Mouse (Mus musculus): ENCODE data around the gene Ap2b1. TPM values are rescaled to one million over a fixed set of nuclear protein-coding genes. Genes with fewer than 3 reads are reported as not detected.

Gene Ap2b1
- polyA plus RNA-seq, 1 experiment, result 26.5 TPM

GRCm38 (mm10) chr11:83327427-83327826, 28.6 kb downstream of the Ap2b1 start:
- H3K4me3 ChIP-seq (ENCODE audit: insufficient read depth, low read depth, low read length), result no peak overlapping the region
- no peak overlapping the region for H3K27ac ChIP-seq (replicated peaks; ENCODE audit: low read depth, low read length)
- no peaks in the 10 kb centered on the region for H3K4me1 ChIP-seq (ENCODE audit: control insufficient read depth, insufficient read depth, insufficient read length, low read length)

- H3K27ac ChIP-seq (replicated peaks; ENCODE audit: low read depth, low read length), result no peak overlapping the region
- no peaks in the 10 kb centered on the region for H3K4me1 ChIP-seq (ENCODE audit: control insufficient read depth, insufficient read depth, insufficient read length, low read length)
- H3K4me3 ChIP-seq (ENCODE audit: insufficient read depth, low read depth, low read length), result no peak overlapping the region
Observed at GRCm38 (mm10) chr11:83335826-83336225, 37.0 kb downstream of the Ap2b1 start.

DNA sequence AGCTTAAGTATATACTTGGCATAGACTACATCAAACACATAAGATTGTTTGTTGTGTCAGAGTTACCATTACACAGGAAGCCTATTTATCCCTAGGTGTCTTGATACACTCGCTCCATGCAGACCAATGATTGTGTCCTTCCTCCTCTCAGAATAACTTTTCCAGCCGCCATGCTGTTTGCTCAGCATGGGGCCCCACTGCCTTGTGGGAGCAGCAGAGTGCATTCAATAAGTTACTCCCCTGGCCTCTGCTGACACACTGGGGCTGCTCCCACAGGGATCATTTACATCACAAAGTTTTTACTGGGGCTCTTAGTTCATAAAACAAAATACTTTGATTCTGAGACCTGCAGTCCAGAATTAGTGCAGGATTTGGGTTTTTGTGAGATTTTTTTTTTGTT, 40.9 kb downstream of the Ap2b1 start:
- Histone ChIP-seq H3K4me3 (ENCODE audit: insufficient read depth, low read depth, low read length) (no peak overlapping the region), H3K27ac (replicated peaks; ENCODE audit: low read depth, low read length) (no peak overlapping the region)

DNA sequence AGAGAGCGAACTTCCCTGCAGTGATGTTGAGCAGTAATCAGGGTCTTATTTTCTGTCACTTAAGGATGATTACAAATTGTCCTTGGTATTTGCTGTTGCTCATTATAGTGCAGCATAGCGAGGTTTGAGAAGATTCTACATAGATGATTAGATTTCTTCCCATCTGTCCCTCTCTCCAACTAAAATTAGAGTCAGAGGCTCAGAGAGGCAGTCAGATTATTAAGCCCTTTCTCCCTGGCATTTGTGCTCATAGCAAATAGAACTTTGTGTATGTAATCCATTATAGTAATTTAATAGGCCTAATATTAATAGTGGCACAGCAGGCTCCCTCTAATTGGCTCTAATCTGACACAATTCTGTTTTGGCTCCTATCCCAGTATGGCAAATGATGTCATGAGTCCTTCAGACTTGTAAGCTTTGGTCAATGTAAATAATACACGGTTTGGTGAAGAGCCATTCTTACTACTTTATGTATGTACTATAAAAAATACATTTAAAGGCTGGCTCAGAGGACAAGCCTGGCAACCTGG, 43.0 kb downstream of the Ap2b1 start:
- Histone ChIP-seq H3K27ac (replicated peaks; ENCODE audit: low read depth, low read length) (no peak overlapping the region), H3K4me3 (ENCODE audit: insufficient read depth, low read depth, low read length) (no peak overlapping the region), H3K4me1 (ENCODE audit: control insufficient read depth, insufficient read depth, insufficient read length, low read length) (no peaks in the 10 kb centered on the region)

More for the DNA sequence above, 40.9 kb downstream of the Ap2b1 start:
- H3K4me1 ChIP-seq (ENCODE audit: control insufficient read depth, insufficient read depth, insufficient read length, low read length), result no peaks in the 10 kb centered on the region

DNA sequence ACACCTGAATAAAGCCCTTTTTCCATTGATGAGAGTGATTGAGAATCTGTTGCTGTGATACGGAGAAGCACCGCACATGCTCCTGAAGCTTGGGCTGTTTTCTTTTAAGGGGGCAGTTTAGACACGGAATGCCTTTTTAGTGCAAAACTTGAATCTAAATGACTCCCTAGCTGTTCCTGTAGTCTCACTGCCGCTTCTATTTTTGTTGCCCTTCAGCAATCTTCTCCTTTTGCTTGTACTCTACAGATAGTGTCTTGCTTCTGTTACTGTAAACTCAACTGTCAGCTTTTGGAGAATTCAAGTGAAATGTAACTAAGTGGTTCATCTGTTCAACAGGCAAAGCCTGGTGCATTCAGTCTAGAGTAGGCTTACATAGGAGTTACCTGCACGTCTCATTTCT, 56.6 kb downstream of the Ap2b1 start:
- Histone ChIP-seq H3K27ac (replicated peaks; ENCODE audit: low read depth, low read length) (no peak overlapping the region), H3K4me3 (ENCODE audit: insufficient read depth, low read depth, low read length) (no peak overlapping the region), H3K4me1 (ENCODE audit: control insufficient read depth, insufficient read depth, insufficient read length, low read length) (no peaks in the 10 kb centered on the region)

DNA sequence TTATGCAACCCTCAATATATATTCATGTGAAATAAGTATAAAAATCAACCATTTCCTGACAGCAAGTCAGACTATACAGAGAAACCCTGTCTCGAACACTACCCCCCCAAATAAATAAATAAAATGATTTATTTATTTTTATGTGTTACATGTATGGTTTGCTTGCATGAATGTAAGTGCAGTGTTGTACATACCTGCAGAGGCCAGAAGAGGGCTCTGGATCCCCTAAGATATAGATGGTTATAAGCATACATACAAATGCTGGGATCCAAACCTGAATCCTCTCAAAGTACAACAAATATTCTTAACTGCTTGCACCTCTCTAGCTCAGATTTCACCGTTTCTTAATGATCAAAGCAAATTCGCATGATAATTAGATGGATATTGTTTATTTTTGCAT, 58.6 kb downstream of the Ap2b1 start:
- H3K27ac ChIP-seq (replicated peaks; ENCODE audit: low read depth, low read length), result no peak overlapping the region
- H3K4me3 ChIP-seq (ENCODE audit: insufficient read depth, low read depth, low read length), result no peak overlapping the region
- no peaks in the 10 kb centered on the region for H3K4me1 ChIP-seq (ENCODE audit: control insufficient read depth, insufficient read depth, insufficient read length, low read length)

DNA sequence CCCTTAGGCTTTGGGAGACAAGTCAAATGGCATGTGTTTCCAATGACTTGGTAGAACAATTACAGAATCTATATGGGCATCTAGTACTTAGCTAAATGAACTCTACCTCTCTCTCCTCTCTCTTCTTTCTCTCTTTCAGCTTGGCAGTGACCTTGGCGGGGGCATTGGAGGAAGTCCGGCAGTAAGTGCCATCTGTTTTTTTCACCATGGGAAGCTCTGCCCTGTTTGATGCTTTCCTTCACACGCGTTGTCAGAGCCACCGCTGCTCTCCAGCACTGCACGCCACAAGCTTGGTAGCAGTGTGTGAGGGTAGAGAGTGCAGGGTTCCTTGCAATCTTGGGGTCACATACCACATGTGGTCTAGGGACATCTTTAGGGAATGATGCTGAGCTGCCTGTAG, 65.8 kb downstream of the Ap2b1 start:
- Histone ChIP-seq H3K4me3 (ENCODE audit: insufficient read depth, low read depth, low read length) (no peak overlapping the region), H3K4me1 (ENCODE audit: control insufficient read depth, insufficient read depth, insufficient read length, low read length) (no peaks in the 10 kb centered on the region), H3K27ac (replicated peaks; ENCODE audit: low read depth, low read length) (no peak overlapping the region)

DNA sequence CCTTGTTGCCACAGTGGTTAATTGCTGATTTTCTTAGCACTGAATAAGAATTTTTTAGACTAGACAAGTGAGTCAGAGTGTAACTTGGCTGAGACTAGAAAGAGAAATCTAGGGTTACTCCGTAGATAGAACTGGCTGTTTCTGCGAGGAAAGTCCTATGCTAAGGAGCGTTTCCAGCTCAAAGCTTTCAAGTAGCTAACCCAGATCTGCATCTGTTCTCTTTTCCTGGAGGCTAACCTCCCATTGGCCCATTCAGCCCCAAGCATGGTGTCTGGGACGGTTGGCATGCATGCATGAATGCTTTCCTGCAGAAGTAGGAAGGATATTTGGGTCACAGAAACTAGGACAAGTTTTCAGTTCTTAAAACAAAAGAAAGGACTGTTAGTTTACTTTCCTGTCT, 72.4 kb downstream of the Ap2b1 start:
- Histone ChIP-seq H3K4me1 (ENCODE audit: control insufficient read depth, insufficient read depth, insufficient read length, low read length) (no peaks in the 10 kb centered on the region), H3K4me3 (ENCODE audit: insufficient read depth, low read depth, low read length) (no peak overlapping the region), H3K27ac (replicated peaks; ENCODE audit: low read depth, low read length) (no peak overlapping the region)

- no peaks in the 10 kb centered on the region for H3K4me1 ChIP-seq (ENCODE audit: control insufficient read depth, insufficient read depth, insufficient read length, low read length)
- H3K4me3 ChIP-seq (ENCODE audit: insufficient read depth, low read depth, low read length), result no peak overlapping the region
- H3K27ac ChIP-seq (replicated peaks; ENCODE audit: low read depth, low read length), result no peak overlapping the region
Observed at GRCm38 (mm10) chr11:83379745-83380341, 81.0 kb downstream of the Ap2b1 start.

- no peak overlapping the region for H3K4me3 ChIP-seq (ENCODE audit: insufficient read depth, low read depth, low read length)
- no peaks in the 10 kb centered on the region for H3K4me1 ChIP-seq (ENCODE audit: control insufficient read depth, insufficient read depth, insufficient read length, low read length)
- no peak overlapping the region for H3K27ac ChIP-seq (replicated peaks; ENCODE audit: low read depth, low read length)
Observed at GRCm38 (mm10) chr11:83382876-83383531, 84.2 kb downstream of the Ap2b1 start.

- Histone ChIP-seq H3K4me3 (ENCODE audit: insufficient read depth, low read depth, low read length) (no peak overlapping the region), H3K27ac (replicated peaks; ENCODE audit: low read depth, low read length) (no peak overlapping the region)
Observed at GRCm38 (mm10) chr11:83383532-83383887, 84.7 kb downstream of the Ap2b1 start.

GRCm38 (mm10) chr11:83393062-83393461, 94.2 kb downstream of the Ap2b1 start:
- H3K4me1 ChIP-seq (ENCODE audit: control insufficient read depth, insufficient read depth, insufficient read length, low read length), result no peaks in the 10 kb centered on the region
- H3K4me3 ChIP-seq (ENCODE audit: insufficient read depth, low read depth, low read length), result no peak overlapping the region
- H3K27ac ChIP-seq (replicated peaks; ENCODE audit: low read depth, low read length), result no peak overlapping the region

More at GRCm38 (mm10) chr11:83383532-83383887, 84.7 kb downstream of the Ap2b1 start:
- no peaks in the 10 kb centered on the region for H3K4me1 ChIP-seq (ENCODE audit: control insufficient read depth, insufficient read depth, insufficient read length, low read length)

DNA sequence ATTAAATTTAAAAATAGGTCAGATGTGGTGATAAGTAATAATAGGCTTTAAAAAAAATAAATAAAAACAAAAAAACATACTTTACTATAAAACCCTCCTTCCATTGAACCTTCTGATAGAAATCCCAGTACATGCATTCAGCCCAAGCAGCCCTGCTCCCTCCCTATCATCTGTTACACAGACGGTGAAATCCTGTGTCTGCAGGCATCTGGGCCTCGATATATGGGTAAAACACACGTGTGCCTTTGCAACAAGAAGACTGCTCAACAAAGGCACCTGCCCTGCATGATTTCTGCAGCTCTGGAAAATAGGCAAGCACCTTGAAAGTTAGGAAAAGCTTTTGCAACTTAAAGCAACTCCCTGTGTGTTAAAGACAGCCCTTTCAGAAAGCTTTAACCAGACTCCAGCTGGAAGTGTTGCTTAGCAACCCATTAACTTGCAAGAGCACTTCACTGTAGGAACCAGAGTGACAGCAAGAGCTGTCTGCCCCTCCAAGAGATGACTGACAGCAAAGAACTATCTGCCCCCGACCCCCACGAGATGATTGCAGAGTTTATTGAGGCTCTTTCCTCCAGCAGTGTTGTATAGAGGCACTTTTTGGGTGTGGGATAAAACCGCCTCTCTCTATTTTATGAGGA, 96.1 kb downstream of the Ap2b1 start:
- Histone ChIP-seq H3K4me1 (ENCODE audit: control insufficient read depth, insufficient read depth, insufficient read length, low read length) (no peaks in the 10 kb centered on the region), H3K27ac (replicated peaks; ENCODE audit: low read depth, low read length) (no peak overlapping the region), H3K4me3 (ENCODE audit: insufficient read depth, low read depth, low read length) (no peak overlapping the region)

DNA sequence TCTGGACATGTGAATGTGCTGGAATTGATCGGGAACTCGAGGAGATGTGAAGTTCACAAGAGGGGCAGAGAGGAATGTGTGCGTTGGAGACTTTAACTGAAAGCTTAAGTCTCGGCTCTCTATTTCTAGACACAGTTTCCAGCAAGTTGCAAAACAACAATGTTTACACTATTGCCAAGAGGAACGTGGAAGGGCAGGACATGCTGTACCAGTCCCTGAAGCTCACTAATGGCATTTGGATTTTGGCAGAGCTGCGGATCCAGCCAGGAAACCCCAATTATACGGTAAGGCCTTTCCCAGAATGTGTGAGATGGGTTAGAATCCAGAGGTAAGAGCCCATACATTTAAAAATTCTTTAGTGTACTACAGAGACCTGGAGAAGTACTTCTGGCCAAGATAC, 98.8 kb downstream of the Ap2b1 start:
- H3K4me3 ChIP-seq (ENCODE audit: insufficient read depth, low read depth, low read length), result no peak overlapping the region
- H3K4me1 ChIP-seq (ENCODE audit: control insufficient read depth, insufficient read depth, insufficient read length, low read length), result no peaks in the 10 kb centered on the region
- H3K27ac ChIP-seq (replicated peaks; ENCODE audit: low read depth, low read length), result no peak overlapping the region

GRCm38 (mm10) chr11:83398724-83399123, 99.9 kb downstream of the Ap2b1 start:
- no peak overlapping the region for H3K27ac ChIP-seq (replicated peaks; ENCODE audit: low read depth, low read length)
- H3K4me3 ChIP-seq (ENCODE audit: insufficient read depth, low read depth, low read length), result no peak overlapping the region
- H3K4me1 ChIP-seq (ENCODE audit: control insufficient read depth, insufficient read depth, insufficient read length, low read length), result no peaks in the 10 kb centered on the region

GRCm38 (mm10) chr11:83403787-83404186, 105.0 kb downstream of the Ap2b1 start:
- no peaks in the 10 kb centered on the region for H3K4me1 ChIP-seq (ENCODE audit: control insufficient read depth, insufficient read depth, insufficient read length, low read length)
- H3K4me3 ChIP-seq (ENCODE audit: insufficient read depth, low read depth, low read length), result no peak overlapping the region
- no peak overlapping the region for H3K27ac ChIP-seq (replicated peaks; ENCODE audit: low read depth, low read length)
